Mouse (Mus musculus) lung, postnatal 0 days (tissue): ENCODE measurements at regions not wholly inside any gene's neighbourhood (a gene's known extent, or its start where the extent isn't known, plus 50 kb on each side); places are given as distances from the start of the nearest gene placed in this dataset.

Experiments used
- CTCF ChIP-seq: IDR thresholded peaks from 2 replicates; pipeline ENCODE4 v1.5.1; 2016; ENCODE audit warnings: antibody characterized with exemption, mild to moderate bottlenecking
- EP300 ChIP-seq: IDR thresholded peaks from 2 replicates; pipeline ENCODE4 v1.6.1; 2016; ENCODE audit warnings: antibody characterized with exemption, mild to moderate bottlenecking, control low read depth

DNA sequence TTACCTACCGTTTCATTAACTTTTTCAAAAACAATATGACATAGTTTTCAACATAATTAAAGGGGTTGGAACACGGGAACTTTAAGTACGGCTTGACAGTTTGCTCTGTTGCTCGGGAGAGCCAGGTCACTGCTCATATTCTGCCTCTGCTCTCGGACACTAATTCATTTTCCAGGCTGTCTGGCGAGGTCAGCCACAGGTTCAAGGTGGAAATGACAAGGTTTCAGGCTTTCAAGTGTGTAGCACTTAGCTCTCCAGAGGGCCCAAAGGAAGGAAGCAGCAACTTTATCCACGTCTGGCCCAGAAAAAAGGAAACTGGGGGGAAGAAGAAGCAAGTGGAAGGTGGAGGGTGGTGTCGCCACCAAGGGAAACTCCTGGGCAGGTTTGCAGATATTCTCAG is 94.0 kb upstream of the Prox1 start:
- no peak for TF ChIP-seq CTCF
- TF ChIP-seq EP300 = no peak
